Mouse (Mus musculus): ENCODE data around the gene Tas2r126. TPM values are rescaled to one million over a fixed set of nuclear protein-coding genes. Genes with fewer than 3 reads are reported as not detected.

Tas2r126 gene
- polyA plus RNA-seq (2016; fragmentation: Nextera tagmentation; extraction: Ambion mirVana) = not detected in 2 replicates

- Histone ChIP-seq H3K4me3 (no peak within 1 kb of the TSS), H3K36me3 (no peaks in the 10 kb centered on the region), H3K9me3 (no peaks in the 10 kb centered on the region), H3K27ac (no peak within 1 kb of the TSS), H3K4me1 (replicated peaks) (no peaks in the 10 kb centered on the region), H3K27me3 (ENCODE audit: insufficient read depth, poor library complexity, severe bottlenecking) (no peaks in the 10 kb centered on the region)
- 80% methylated on average over 6 of the region's 6 CpGs for WGBS
- DNase-seq (ENCODE audit: low spot score) = no peak
Observed at GRCm38 (mm10) chr6:42434446-42434845, at the start of gene Tas2r126. TSS of gene Tas2r126 (plus strand) at chr6:42434535.

- H3K9me3 ChIP-seq = no peaks in the 10 kb centered on the region
- DNase-seq (ENCODE audit: low spot score) = no peak
- H3K4me1 ChIP-seq (replicated peaks) = peaks cover 12% of the 10 kb centered on the region; the same call in 1 of the 2 replicates
- no peaks in the 10 kb centered on the region for H3K36me3 ChIP-seq
- no peak overlapping the region for H3K4me3 ChIP-seq
- no peak overlapping the region for H3K27ac ChIP-seq
- no peaks in the 10 kb centered on the region for H3K27me3 ChIP-seq (ENCODE audit: insufficient read depth, poor library complexity, severe bottlenecking)
- WGBS = 81% methylated on average over 4 of the region's 4 CpGs
Observed at GRCm38 (mm10) chr6:42385635-42386034, 48.7 kb upstream of the Tas2r126 start.

- no peak for DNase-seq (ENCODE audit: low spot score)
- Histone ChIP-seq H3K27me3 (ENCODE audit: insufficient read depth, poor library complexity, severe bottlenecking) (no peaks in the 10 kb centered on the region), H3K9me3 (no peaks in the 10 kb centered on the region), H3K27ac (no peak overlapping the region), H3K4me1 (replicated peaks) (no peaks in the 10 kb centered on the region), H3K36me3 (no peaks in the 10 kb centered on the region), H3K4me3 (no peak overlapping the region)
- 52% methylated on average over 2 of the region's 2 CpGs for WGBS
Observed at GRCm38 (mm10) chr6:42391796-42392330, 42.5 kb upstream of the Tas2r126 start.

- H3K9me3 ChIP-seq = no peaks in the 10 kb centered on the region
- no peak overlapping the region for H3K27ac ChIP-seq
- DNase-seq (ENCODE audit: low spot score) = no peak
- WGBS = 84% methylated on average over 9 of the region's 9 CpGs
- H3K36me3 ChIP-seq = no peaks in the 10 kb centered on the region
- H3K27me3 ChIP-seq (ENCODE audit: insufficient read depth, poor library complexity, severe bottlenecking) = no peaks in the 10 kb centered on the region
- H3K4me3 ChIP-seq = no peak overlapping the region
- no peaks in the 10 kb centered on the region for H3K4me1 ChIP-seq (replicated peaks)
Observed at GRCm38 (mm10) chr6:42395960-42396809, 38.1 kb upstream of the Tas2r126 start.

- Histone ChIP-seq H3K27ac (no peak overlapping the region), H3K4me1 (replicated peaks) (no peaks in the 10 kb centered on the region), H3K36me3 (no peaks in the 10 kb centered on the region), H3K4me3 (no peak overlapping the region), H3K27me3 (ENCODE audit: insufficient read depth, poor library complexity, severe bottlenecking) (no peaks in the 10 kb centered on the region), H3K9me3 (no peaks in the 10 kb centered on the region)
- 82% methylated on average over 3 of the region's 3 CpGs for WGBS
- DNase-seq (ENCODE audit: low spot score) = no peak
Observed at GRCm38 (mm10) chr6:42397041-42397657, 37.2 kb upstream of the Tas2r126 start.

- Histone ChIP-seq H3K9me3 (no peaks in the 10 kb centered on the region), H3K36me3 (no peaks in the 10 kb centered on the region), H3K27ac (no peak overlapping the region), H3K27me3 (ENCODE audit: insufficient read depth, poor library complexity, severe bottlenecking) (no peaks in the 10 kb centered on the region), H3K4me3 (no peak overlapping the region), H3K4me1 (replicated peaks) (no peaks in the 10 kb centered on the region)
- 92% methylated on average over 3 of the region's 3 CpGs for WGBS
- no peak for DNase-seq (ENCODE audit: low spot score)
Observed at GRCm38 (mm10) chr6:42398285-42398684, 36.0 kb upstream of the Tas2r126 start.

- DNase-seq (ENCODE audit: low spot score) = no peak
- Histone ChIP-seq H3K9me3 (no peaks in the 10 kb centered on the region), H3K4me1 (replicated peaks) (no peaks in the 10 kb centered on the region), H3K27me3 (ENCODE audit: insufficient read depth, poor library complexity, severe bottlenecking) (no peaks in the 10 kb centered on the region), H3K36me3 (no peaks in the 10 kb centered on the region), H3K4me3 (no peak overlapping the region), H3K27ac (no peak overlapping the region)
- WGBS = 96% methylated on average over 1 of the region's 1 CpGs
Observed at GRCm38 (mm10) chr6:42398998-42399397, 35.3 kb upstream of the Tas2r126 start.

GRCm38 (mm10) chr6:42399938-42400337, 34.4 kb upstream of the Tas2r126 start, which contains the start of gene Tas2r143:
TSS of gene Tas2r143 (plus strand) at chr6:42400238.
- WGBS = 94% methylated on average over 1 of the region's 1 CpGs
- no peak within 1 kb of the TSS for H3K4me3 ChIP-seq

GRCm38 (mm10) chr6:42405134-42405533, 29.2 kb upstream of the Tas2r126 start, which contains the start of gene Tas2r135:
TSS of gene Tas2r135 (plus strand) at chr6:42405434.
- 86% methylated on average over 2 of the region's 2 CpGs for WGBS
- no peak for DNase-seq (ENCODE audit: low spot score)
- Histone ChIP-seq H3K9me3 (no peaks in the 10 kb centered on the region), H3K4me1 (replicated peaks) (0 out of 2 replicates have a peak, but pooled peaks cover 5% of the 10 kb centered on the region), H3K36me3 (no peaks in the 10 kb centered on the region), H3K27ac (no peak within 1 kb of the TSS), H3K4me3 (no peak within 1 kb of the TSS), H3K27me3 (ENCODE audit: insufficient read depth, poor library complexity, severe bottlenecking) (no peaks in the 10 kb centered on the region)

More at GRCm38 (mm10) chr6:42399938-42400337, 34.4 kb upstream of the Tas2r126 start, which contains the start of gene Tas2r143:
- no peak within 1 kb of the TSS for H3K27ac ChIP-seq
- no peak for DNase-seq (ENCODE audit: low spot score)
- no peaks in the 10 kb centered on the region for H3K4me1 ChIP-seq (replicated peaks)
- H3K36me3 ChIP-seq = no peaks in the 10 kb centered on the region
- no peaks in the 10 kb centered on the region for H3K9me3 ChIP-seq
- no peaks in the 10 kb centered on the region for H3K27me3 ChIP-seq (ENCODE audit: insufficient read depth, poor library complexity, severe bottlenecking)

- Histone ChIP-seq H3K9me3 (no peaks in the 10 kb centered on the region), H3K27ac (no peak overlapping the region), H3K27me3 (ENCODE audit: insufficient read depth, poor library complexity, severe bottlenecking) (no peaks in the 10 kb centered on the region), H3K36me3 (no peaks in the 10 kb centered on the region), H3K4me3 (no peak overlapping the region), H3K4me1 (replicated peaks) (no peaks in the 10 kb centered on the region)
- WGBS = 90% methylated on average over 2 of the region's 2 CpGs
- no peak for DNase-seq (ENCODE audit: low spot score)
Observed at GRCm38 (mm10) chr6:42419443-42419842, 14.9 kb upstream of the Tas2r126 start.

- DNase-seq (ENCODE audit: low spot score) = no peak
- Histone ChIP-seq H3K36me3 (no peaks in the 10 kb centered on the region), H3K4me1 (replicated peaks) (no peaks in the 10 kb centered on the region), H3K4me3 (no peak overlapping the region), H3K27ac (no peak overlapping the region), H3K27me3 (ENCODE audit: insufficient read depth, poor library complexity, severe bottlenecking) (no peaks in the 10 kb centered on the region), H3K9me3 (no peaks in the 10 kb centered on the region)
- WGBS = 67% methylated on average over 2 of the region's 2 CpGs
Observed at GRCm38 (mm10) chr6:42421439-42421838, 12.9 kb upstream of the Tas2r126 start.

GRCm38 (mm10) chr6:42424472-42424871, 9.9 kb upstream of the Tas2r126 start:
- DNase-seq (ENCODE audit: low spot score) = no peak
- Histone ChIP-seq H3K27me3 (ENCODE audit: insufficient read depth, poor library complexity, severe bottlenecking) (no peaks in the 10 kb centered on the region), H3K4me1 (replicated peaks) (no peaks in the 10 kb centered on the region), H3K4me3 (no peak overlapping the region), H3K27ac (no peak overlapping the region), H3K9me3 (no peaks in the 10 kb centered on the region), H3K36me3 (no peaks in the 10 kb centered on the region)
- WGBS = 93% methylated on average over 3 of the region's 3 CpGs

- Histone ChIP-seq H3K4me3 (no peak overlapping the region), H3K27me3 (ENCODE audit: insufficient read depth, poor library complexity, severe bottlenecking) (no peaks in the 10 kb centered on the region), H3K4me1 (replicated peaks) (no peaks in the 10 kb centered on the region), H3K9me3 (no peaks in the 10 kb centered on the region), H3K27ac (no peak overlapping the region), H3K36me3 (no peaks in the 10 kb centered on the region)
- WGBS = 87% methylated on average over 4 of the region's 4 CpGs
- DNase-seq (ENCODE audit: low spot score) = no peak
Observed at GRCm38 (mm10) chr6:42426337-42426736, 8.0 kb upstream of the Tas2r126 start.
